Mouse (Mus musculus) megakaryocyte, embryonic 14.5 days (primary cell): ENCODE data around the gene AU021092.

Experiments
- FLI1 ChIP-seq: IDR thresholded peaks from 2 replicates; pipeline ENCODE4 v1.6.1; 2012; ENCODE audit warnings: low read length, inconsistent platforms, mixed read lengths
- GATA1 ChIP-seq: IDR thresholded peaks from 3 replicates; pipeline ENCODE4 v1.6.1; 2012; ENCODE audit warnings: mixed read lengths, low read length, inconsistent platforms, borderline replicate concordance

GRCm38 (mm10) chr16:5195080-5195479 is 27.0 kb downstream of the AU021092 start:
- TF ChIP-seq FLI1 (no peak), GATA1 (no peak)
